Mouse (Mus musculus) testis, postnatal 14 days (tissue): ENCODE results near the gene Cfc1.

Source experiments
- DNase-seq: peaks from one replicate; pipeline ENCODE4 v3.0.0; 2021; ENCODE audit warnings: low spot score

Gene Cfc1

GRCm38 (mm10) chr1:34553690-34554089 is 18.2 kb downstream of the Cfc1 start:
- DNase-seq = no peak

DNA sequence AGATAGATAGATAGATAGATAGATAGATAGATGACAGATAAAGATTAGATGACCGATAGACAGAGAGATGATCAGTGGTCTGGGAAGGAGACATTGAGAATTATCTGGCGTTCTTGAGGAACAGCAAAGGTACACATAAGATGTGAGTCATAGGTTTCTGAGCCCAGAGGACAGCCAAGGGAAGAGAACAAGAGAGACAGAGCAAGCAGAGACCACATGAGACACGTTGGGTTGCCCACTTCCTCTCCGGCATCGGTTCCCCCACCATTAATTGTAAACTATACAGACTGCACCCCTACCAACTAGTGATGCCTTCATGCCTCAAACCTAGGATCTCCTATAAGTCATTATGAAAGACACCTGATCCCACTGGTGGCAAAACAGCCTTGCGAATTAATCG is 18.8 kb downstream of the Cfc1 start:
- no peak for DNase-seq

- DNase-seq = no peak
Measured at GRCm38 (mm10) chr1:34560843-34561242, 25.4 kb downstream of the Cfc1 start, which contains the start of gene Prss40. TSS of gene Prss40 (minus strand) at chr1:34560943.

DNA sequence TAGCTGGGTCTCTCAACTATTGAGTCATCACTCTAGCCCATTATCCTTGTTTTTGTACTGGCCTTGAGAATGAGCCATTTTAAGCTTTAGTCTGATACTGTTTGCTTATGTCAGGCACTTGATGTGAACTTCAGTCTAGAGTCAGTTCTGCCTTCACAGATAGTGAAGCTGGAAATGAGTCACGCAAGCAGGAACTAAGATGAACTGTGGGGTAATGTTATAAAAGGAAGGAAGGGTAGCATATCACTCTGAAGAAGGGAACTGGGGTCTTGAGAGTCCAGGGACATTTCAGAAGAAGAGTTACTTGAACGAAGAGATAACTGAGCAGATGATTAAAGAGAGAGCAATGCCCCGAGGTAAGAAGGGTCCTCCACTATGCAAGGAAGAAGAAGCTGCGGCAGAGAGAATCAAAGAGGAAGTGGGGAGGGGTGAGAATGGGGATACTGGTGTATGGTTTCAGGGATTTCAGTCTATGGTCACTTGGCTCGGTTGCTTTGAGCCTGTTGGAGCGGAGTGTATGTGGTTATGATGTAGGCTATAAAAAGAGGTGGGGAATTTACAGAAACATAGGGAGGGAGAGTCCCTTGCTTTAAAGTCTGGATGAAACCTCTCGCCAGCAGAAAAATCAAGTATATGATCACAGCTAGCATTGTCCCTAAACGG is 29.1 kb downstream of the Cfc1 start:
- no peak for DNase-seq

GRCm38 (mm10) chr1:34568120-34568519 is 32.7 kb downstream of the Cfc1 start:
- DNase-seq = no peak

GRCm38 (mm10) chr1:34569876-34570275 is 34.4 kb downstream of the Cfc1 start:
- no peak for DNase-seq

DNA sequence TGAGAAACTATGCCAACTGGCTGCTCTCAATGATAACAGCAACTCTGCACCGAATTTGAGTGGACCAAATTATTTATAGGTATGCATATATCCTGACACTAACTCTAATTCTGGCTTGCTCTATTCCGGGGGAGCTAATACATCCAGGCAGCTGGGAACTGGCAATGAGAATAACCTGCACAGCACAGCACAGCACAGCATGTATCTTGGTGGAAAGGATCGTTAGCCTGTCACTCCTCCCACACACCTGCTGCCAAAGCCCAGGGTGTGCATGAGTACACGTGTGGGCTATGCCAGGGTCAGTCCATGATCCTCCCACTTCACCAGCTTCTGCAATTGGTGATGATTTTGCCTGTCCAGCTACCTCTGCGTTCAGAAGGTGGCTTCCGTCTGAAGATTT is 36.0 kb downstream of the Cfc1 start:
- DNase-seq = no peak

GRCm38 (mm10) chr1:34573221-34573620 is 37.8 kb downstream of the Cfc1 start:
- no peak for DNase-seq

- DNase-seq = peak; percentile 39
Measured at GRCm38 (mm10) chr1:34578851-34579781, 43.7 kb downstream of the Cfc1 start, which contains the start of gene Amer3. TSS of gene Amer3 (plus strand) at chr1:34579657.

GRCm38 (mm10) chr1:34579782-34580356 is 44.4 kb downstream of the Cfc1 start:
- no peak for DNase-seq

DNA sequence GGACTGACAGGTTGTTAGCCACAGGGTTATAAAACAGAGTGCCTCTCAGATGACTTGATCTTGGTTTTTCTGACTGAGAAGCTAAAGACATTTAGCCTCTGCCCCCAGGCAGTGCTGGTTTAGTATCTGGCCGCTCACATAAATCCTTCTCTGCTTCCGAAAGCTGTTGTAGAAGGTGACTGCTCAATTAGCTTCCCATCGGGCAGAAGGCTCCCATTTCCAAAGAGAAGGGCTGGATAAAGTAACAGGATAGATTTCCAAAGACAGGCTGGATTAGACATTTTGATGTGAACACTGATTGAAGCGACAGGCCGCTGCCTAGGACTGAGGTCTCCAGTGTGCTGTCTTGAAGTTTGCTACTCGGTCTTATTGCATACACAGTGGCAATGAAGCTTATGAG is 46.8 kb downstream of the Cfc1 start:
- DNase-seq = no peak

DNA sequence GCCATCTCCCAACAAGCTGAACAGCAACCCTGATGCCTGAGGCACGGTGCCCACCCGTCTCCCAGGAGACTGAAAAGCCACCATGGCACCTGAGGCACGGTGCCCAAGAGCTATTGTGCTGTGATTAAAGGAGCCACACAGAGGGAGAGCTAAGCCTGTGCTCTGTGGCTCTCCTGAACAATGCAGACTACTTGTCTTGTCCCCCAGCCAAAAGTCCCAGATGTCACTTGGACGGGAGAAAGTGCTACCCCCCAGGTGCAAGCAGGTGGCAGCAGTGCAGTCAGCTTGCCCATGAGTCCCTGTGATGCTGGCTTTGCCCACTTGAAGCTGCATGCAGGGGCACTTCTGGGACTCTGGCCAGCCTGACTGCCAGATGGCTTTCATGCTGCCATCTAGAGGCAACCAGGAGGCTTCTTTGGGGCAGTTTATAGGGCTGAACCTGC is 48.4 kb downstream of the Cfc1 start:
- DNase-seq = no peak

GRCm38 (mm10) chr1:34584736-34585135 is 49.3 kb downstream of the Cfc1 start:
- DNase-seq = no peak

DNA sequence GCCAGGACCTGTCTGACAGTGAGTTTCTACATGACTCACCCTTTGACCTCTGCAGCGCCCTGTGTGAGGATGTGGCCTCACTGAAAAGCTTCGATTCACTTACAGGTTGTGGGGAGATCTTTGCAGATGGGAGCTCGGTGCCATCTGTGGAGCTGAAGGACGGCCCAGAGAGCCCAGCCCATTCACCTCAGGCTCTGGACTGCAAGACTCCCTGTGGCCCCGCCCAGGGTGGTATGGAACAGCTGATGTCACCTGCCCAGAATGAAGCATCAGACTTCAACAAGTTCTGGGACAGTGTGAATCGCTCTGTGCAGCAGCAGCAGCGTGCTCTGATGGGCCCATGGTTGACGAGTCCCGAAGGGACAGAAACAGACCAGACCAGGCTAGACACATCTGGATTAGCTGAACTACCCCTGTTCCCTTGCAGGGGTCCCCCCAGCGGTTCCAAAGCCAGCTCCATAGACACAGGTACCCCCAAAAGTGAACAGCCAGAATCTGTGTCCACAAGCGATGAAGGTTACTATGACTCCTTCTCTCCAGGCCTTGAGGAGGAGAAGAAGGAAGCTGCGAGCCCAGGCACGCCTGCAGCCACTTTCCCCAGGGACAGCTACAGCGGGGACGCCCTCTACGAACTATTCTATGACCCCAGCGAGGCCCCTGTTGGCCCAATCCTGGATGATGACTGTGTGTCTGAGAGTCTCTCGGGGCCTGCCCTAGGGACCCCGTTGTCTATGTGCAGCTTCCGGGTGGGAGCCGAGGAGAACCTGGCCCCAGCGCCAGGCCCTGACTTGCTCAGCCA is 52.0 kb downstream of the Cfc1 start:
- no peak for DNase-seq
